Mouse (Mus musculus): Measurements from ENCODE around the gene Wdr11.

Gene Wdr11

GRCm38 (mm10) chr7:129591371-129592131 lies at the start of gene Wdr11:
Gene Wdr11, plus strand, starts transcription at chr7:129591863.
- peak; percentile 79 for DNase-seq (ENCODE audit: low spot score)

GRCm38 (mm10) chr7:129567541-129567940 lies 24.1 kb upstream of the Wdr11 start:
- DNase-seq (ENCODE audit: low spot score) = no peak

- DNase-seq (ENCODE audit: low spot score) = no peak
Observed at GRCm38 (mm10) chr7:129568338-129568737, 23.3 kb upstream of the Wdr11 start.

GRCm38 (mm10) chr7:129574471-129574870 lies 17.2 kb upstream of the Wdr11 start:
- DNase-seq (ENCODE audit: low spot score) = peak; percentile 4

GRCm38 (mm10) chr7:129575110-129575784 lies 16.4 kb upstream of the Wdr11 start:
- DNase-seq (ENCODE audit: low spot score) = no peak

GRCm38 (mm10) chr7:129592132-129592745 lies 576 bp downstream of the Wdr11 start:
- no peak for DNase-seq (ENCODE audit: low spot score)

- DNase-seq (ENCODE audit: low spot score) = no peak
Observed at GRCm38 (mm10) chr7:129597186-129597585, 5.5 kb downstream of the Wdr11 start.

- no peak for DNase-seq (ENCODE audit: low spot score)
Observed at GRCm38 (mm10) chr7:129606291-129606690, 14.6 kb downstream of the Wdr11 start.

- DNase-seq (ENCODE audit: low spot score) = no peak
Observed at GRCm38 (mm10) chr7:129621141-129621540, 29.5 kb downstream of the Wdr11 start.

GRCm38 (mm10) chr7:129630351-129630750 lies 38.7 kb downstream of the Wdr11 start:
- peak; percentile 38 for DNase-seq (ENCODE audit: low spot score)

- DNase-seq (ENCODE audit: low spot score) = peak; percentile 45
Observed at GRCm38 (mm10) chr7:129631453-129631852, 39.8 kb downstream of the Wdr11 start.

- DNase-seq (ENCODE audit: low spot score) = no peak
Observed at GRCm38 (mm10) chr7:129635898-129636640, 44.4 kb downstream of the Wdr11 start.

GRCm38 (mm10) chr7:129636992-129637391 lies 45.3 kb downstream of the Wdr11 start:
- no peak for DNase-seq (ENCODE audit: low spot score)

- no peak for DNase-seq (ENCODE audit: low spot score)
Observed at GRCm38 (mm10) chr7:129637906-129638475, 46.3 kb downstream of the Wdr11 start.

GRCm38 (mm10) chr7:129639006-129639405 lies 47.3 kb downstream of the Wdr11 start:
- no peak for DNase-seq (ENCODE audit: low spot score)

GRCm38 (mm10) chr7:129639833-129640232 lies 48.2 kb downstream of the Wdr11 start:
- no peak for DNase-seq (ENCODE audit: low spot score)

- no peak for DNase-seq (ENCODE audit: low spot score)
Observed at GRCm38 (mm10) chr7:129643290-129643689, 51.6 kb downstream of the Wdr11 start.

- DNase-seq (ENCODE audit: low spot score) = no peak
Observed at GRCm38 (mm10) chr7:129647798-129648197, 56.1 kb downstream of the Wdr11 start.

- DNase-seq (ENCODE audit: low spot score) = peak; percentile 84
Observed at GRCm38 (mm10) chr7:129648938-129649337, 57.3 kb downstream of the Wdr11 start.

GRCm38 (mm10) chr7:129650717-129651116 lies 59.1 kb downstream of the Wdr11 start:
- no peak for DNase-seq (ENCODE audit: low spot score)

- DNase-seq (ENCODE audit: low spot score) = no peak
Observed at GRCm38 (mm10) chr7:129651781-129652180, 60.1 kb downstream of the Wdr11 start.

- no peak for DNase-seq (ENCODE audit: low spot score)
Observed at GRCm38 (mm10) chr7:129652901-129653460, 61.3 kb downstream of the Wdr11 start.
